Mouse (Mus musculus): ENCODE data around the gene Idua. TPM values are rescaled to one million over a fixed set of nuclear protein-coding genes. Genes with fewer than 3 reads are reported as not detected.
"Not testable (repeated sequence)": the region's sequence is repeated elsewhere in the genome, so short reads cannot be mapped to it uniquely, and the experiment has no call there.

The Idua gene
- polyA plus RNA-seq, 1 experiment: 37.1 TPM

- Histone ChIP-seq H3K4me3 (ENCODE audit: extremely low read depth, insufficient read depth, insufficient read length) (no peak overlapping the region), H3K4me1 (ENCODE audit: control insufficient read depth, insufficient read depth, insufficient read length) (no peaks in the 10 kb centered on the region), H3K27ac (ENCODE audit: insufficient read depth, low read length) (no peak overlapping the region), H3K36me3 (ENCODE audit: control insufficient read depth, insufficient read depth, low read length) (peaks cover 2% of the 10 kb centered on the region), H3K27me3 (ENCODE audit: control insufficient read depth, insufficient read depth, low read length) (no peaks in the 10 kb centered on the region)
- no peak for TF ChIP-seq CTCF (IDR thresholded peaks at IDR 0.05; ENCODE audit: extremely low read depth, insufficient read depth, insufficient read length, insufficient replicate concordance)
- no peak for DNase-seq (ENCODE audit: low read depth in 1 of 2, low spot score in 2 of 2)
- WGBS: 90% methylated on average over 4 of the region's 4 CpGs
Measured at GRCm38 (mm10) chr5:108633676-108634075, 26.5 kb upstream of the Idua start.

DNA sequence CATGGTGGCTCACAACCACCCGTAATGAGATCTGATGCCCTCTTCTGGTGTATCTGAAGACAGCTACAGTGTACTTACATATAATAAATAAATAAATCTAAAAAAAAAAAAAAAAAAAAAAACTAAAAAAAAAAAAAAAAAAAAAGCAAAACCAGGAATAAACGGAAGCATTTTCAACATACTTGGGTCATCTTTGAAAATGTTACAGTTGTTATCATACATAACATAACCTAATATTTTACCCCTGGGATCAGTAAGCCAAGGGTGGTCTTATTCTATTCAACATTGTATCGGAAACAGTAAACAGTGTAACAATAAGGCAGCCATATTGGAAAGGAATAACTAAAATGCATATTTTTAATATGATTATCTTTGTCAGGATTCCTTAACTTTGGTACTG is 26.0 kb upstream of the Idua start:
- whole genome bisulfite sequencing: 81% methylated on average over 3 of the region's 3 CpGs
- H3K4me3 ChIP-seq (ENCODE audit: extremely low read depth, insufficient read depth, insufficient read length); H3K27ac ChIP-seq (ENCODE audit: insufficient read depth, low read length); DNase-seq (ENCODE audit: low read depth in 1 of 2, low spot score in 2 of 2); H3K36me3 ChIP-seq (ENCODE audit: control insufficient read depth, insufficient read depth, low read length); H3K27me3 ChIP-seq (ENCODE audit: control insufficient read depth, insufficient read depth, low read length); H3K4me1 ChIP-seq (ENCODE audit: control insufficient read depth, insufficient read depth, insufficient read length): not testable (repeated sequence)

GRCm38 (mm10) chr5:108636172-108636571 is 24.0 kb upstream of the Idua start:
- H3K4me1 ChIP-seq (ENCODE audit: control insufficient read depth, insufficient read depth, insufficient read length): no peaks in the 10 kb centered on the region
- WGBS: 35% methylated on average over 4 of the region's 4 CpGs
- TF ChIP-seq POLR2A (IDR thresholded peaks at IDR 0.05; ENCODE audit: low read depth, low read length): no peak
- TF ChIP-seq CTCF (IDR thresholded peaks at IDR 0.05; ENCODE audit: extremely low read depth, insufficient read depth, insufficient read length, insufficient replicate concordance): no peak
- H3K4me3 ChIP-seq (ENCODE audit: extremely low read depth, insufficient read depth, insufficient read length): no peak overlapping the region
- H3K27me3 ChIP-seq (ENCODE audit: control insufficient read depth, insufficient read depth, low read length): no peaks in the 10 kb centered on the region
- H3K36me3 ChIP-seq (ENCODE audit: control insufficient read depth, insufficient read depth, low read length): peaks cover 2% of the 10 kb centered on the region
- H3K27ac ChIP-seq (ENCODE audit: insufficient read depth, low read length): no peak overlapping the region
- DNase-seq (ENCODE audit: low read depth in 1 of 2, low spot score in 2 of 2): no peak

- Histone ChIP-seq H3K27me3 (ENCODE audit: control insufficient read depth, insufficient read depth, low read length) (no peaks in the 10 kb centered on the region), H3K27ac (ENCODE audit: insufficient read depth, low read length) (no peak overlapping the region), H3K4me1 (ENCODE audit: control insufficient read depth, insufficient read depth, insufficient read length) (no peaks in the 10 kb centered on the region), H3K36me3 (ENCODE audit: control insufficient read depth, insufficient read depth, low read length) (peaks cover 29% of the 10 kb centered on the region), H3K4me3 (ENCODE audit: extremely low read depth, insufficient read depth, insufficient read length) (no peak overlapping the region)
- WGBS: 97% methylated on average over 2 of the region's 2 CpGs
- TF ChIP-seq POLR2A (IDR thresholded peaks at IDR 0.05; ENCODE audit: low read depth, low read length): no peak
- no peak for TF ChIP-seq CTCF (IDR thresholded peaks at IDR 0.05; ENCODE audit: extremely low read depth, insufficient read depth, insufficient read length, insufficient replicate concordance)
- no peak for DNase-seq (ENCODE audit: low read depth in 1 of 2, low spot score in 2 of 2)
Measured at GRCm38 (mm10) chr5:108643674-108644073, 16.5 kb upstream of the Idua start.

DNA sequence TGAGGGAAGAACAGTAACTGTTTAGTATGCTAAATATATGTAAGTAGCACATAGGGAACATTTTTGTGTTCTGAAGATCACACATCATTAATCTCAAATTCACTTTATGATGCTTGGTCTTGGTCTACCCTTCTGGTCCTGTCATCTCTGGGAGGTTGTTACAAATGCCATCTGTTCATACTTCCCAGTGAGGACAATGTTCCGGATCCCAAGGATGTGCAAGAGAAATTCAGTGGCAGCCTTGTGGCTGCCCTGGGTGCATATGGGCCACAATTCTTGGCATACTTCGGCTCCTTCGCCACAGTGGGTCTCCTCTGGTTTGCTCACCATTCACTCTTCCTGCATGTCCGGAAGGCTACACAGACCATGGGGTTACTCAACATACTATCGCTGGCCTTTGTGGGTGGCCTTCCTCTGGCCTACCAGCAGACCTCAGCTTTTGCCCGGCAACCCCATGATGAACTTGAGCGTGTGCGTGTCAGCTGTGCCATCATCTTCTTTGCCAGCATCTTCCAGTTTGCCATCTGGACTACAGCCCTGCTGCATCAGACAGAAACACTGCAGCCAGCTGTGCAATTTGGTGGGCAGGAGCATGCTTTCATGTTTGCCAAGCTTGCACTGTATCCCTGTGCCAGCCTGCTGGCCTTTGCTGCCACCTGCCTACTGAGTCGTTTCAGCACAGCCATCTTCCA is 14.3 kb upstream of the Idua start:
- WGBS: 94% methylated on average over 9 of the region's 9 CpGs
- H3K36me3 ChIP-seq (ENCODE audit: control insufficient read depth, insufficient read depth, low read length): peaks cover 38% of the 10 kb centered on the region

DNA sequence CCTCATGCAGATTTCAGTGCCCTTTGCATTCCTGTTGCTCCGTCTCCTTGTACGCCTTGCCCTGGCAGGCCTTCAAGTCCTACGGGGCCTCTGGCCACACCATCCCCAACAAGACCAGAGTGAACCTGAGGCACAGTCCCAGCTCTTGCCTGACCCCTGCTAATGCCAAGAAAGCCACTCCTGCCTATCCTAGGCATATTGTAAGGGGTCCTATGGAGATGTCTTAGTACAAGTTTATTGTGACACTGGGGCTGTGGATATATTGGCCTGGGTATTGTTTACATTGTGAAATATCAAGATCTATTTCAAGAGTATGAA is 13.8 kb upstream of the Idua start:
- H3K27me3 ChIP-seq (ENCODE audit: control insufficient read depth, insufficient read depth, low read length): no peaks in the 10 kb centered on the region
- WGBS: 97% methylated on average over 3 of the region's 3 CpGs
- H3K4me3 ChIP-seq (ENCODE audit: extremely low read depth, insufficient read depth, insufficient read length): no peak overlapping the region
- H3K36me3 ChIP-seq (ENCODE audit: control insufficient read depth, insufficient read depth, low read length): peaks cover 38% of the 10 kb centered on the region
- no peaks in the 10 kb centered on the region for H3K4me1 ChIP-seq (ENCODE audit: control insufficient read depth, insufficient read depth, insufficient read length)
- H3K27ac ChIP-seq (ENCODE audit: insufficient read depth, low read length): no peak overlapping the region
- TF ChIP-seq CTCF (IDR thresholded peaks at IDR 0.05; ENCODE audit: extremely low read depth, insufficient read depth, insufficient read length, insufficient replicate concordance): no peak
- TF ChIP-seq POLR2A (IDR thresholded peaks at IDR 0.05; ENCODE audit: low read depth, low read length): no peak
- DNase-seq (ENCODE audit: low read depth in 1 of 2, low spot score in 2 of 2): no peak

More for the DNA sequence above, 14.3 kb upstream of the Idua start:
- no peak overlapping the region for H3K4me3 ChIP-seq (ENCODE audit: extremely low read depth, insufficient read depth, insufficient read length)
- no peaks in the 10 kb centered on the region for H3K27me3 ChIP-seq (ENCODE audit: control insufficient read depth, insufficient read depth, low read length)
- no peaks in the 10 kb centered on the region for H3K4me1 ChIP-seq (ENCODE audit: control insufficient read depth, insufficient read depth, insufficient read length)
- DNase-seq (ENCODE audit: low read depth in 1 of 2, low spot score in 2 of 2): no peak
- H3K27ac ChIP-seq (ENCODE audit: insufficient read depth, low read length): no peak overlapping the region
- TF ChIP-seq CTCF (IDR thresholded peaks at IDR 0.05; ENCODE audit: extremely low read depth, insufficient read depth, insufficient read length, insufficient replicate concordance): no peak
- TF ChIP-seq POLR2A (IDR thresholded peaks at IDR 0.05; ENCODE audit: low read depth, low read length): no peak

DNA sequence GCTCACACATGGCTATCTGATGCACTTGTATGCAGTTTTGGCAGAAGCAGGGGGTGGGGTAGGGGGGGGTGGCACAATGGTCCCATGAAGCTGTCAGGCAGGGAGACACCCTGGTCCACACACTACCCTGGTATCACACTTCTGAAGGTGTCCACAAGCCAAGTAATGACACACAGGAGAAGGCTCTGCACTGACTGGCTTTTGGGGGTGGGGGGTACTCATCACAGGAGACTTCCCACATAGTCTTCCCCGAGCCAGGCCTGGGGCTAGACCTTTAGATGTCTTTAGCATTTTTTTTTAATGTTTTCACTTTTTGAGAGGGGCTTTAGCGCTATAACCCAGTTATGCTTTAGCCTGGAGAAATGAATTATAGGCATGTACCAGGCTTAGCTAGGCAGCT is 12.8 kb upstream of the Idua start:
- DNase-seq (ENCODE audit: low read depth in 1 of 2, low spot score in 2 of 2): no peak
- 89% methylated on average over 2 of the region's 2 CpGs for WGBS
- H3K36me3 ChIP-seq (ENCODE audit: control insufficient read depth, insufficient read depth, low read length): peaks cover 34% of the 10 kb centered on the region
- TF ChIP-seq POLR2A (IDR thresholded peaks at IDR 0.05; ENCODE audit: low read depth, low read length) (no peak), CTCF (IDR thresholded peaks at IDR 0.05; ENCODE audit: extremely low read depth, insufficient read depth, insufficient read length, insufficient replicate concordance) (no peak)
- H3K27me3 ChIP-seq (ENCODE audit: control insufficient read depth, insufficient read depth, low read length): no peaks in the 10 kb centered on the region
- no peak overlapping the region for H3K27ac ChIP-seq (ENCODE audit: insufficient read depth, low read length)
- no peaks in the 10 kb centered on the region for H3K4me1 ChIP-seq (ENCODE audit: control insufficient read depth, insufficient read depth, insufficient read length)
- H3K4me3 ChIP-seq (ENCODE audit: extremely low read depth, insufficient read depth, insufficient read length): no peak overlapping the region
